Mouse (Mus musculus) heart, embryonic 15.5 days (tissue): ENCODE results near the gene Akr1c14. TPM values are rescaled to one million over a fixed set of nuclear protein-coding genes. Genes with fewer than 3 reads are reported as not detected.
"Not testable (repeated sequence)": the region's sequence is repeated elsewhere in the genome, so short reads cannot be mapped to it uniquely, and the experiment has no call there.

ENCODE experiments used
- ATAC-seq: fragments of 200-750 bp; cut with Nextera tagmentation; replicated peaks from 2 replicates; pipeline ENCODE4 v1.8.0; 2017; ENCODE audit warnings: low read depth, moderate TSS enrichment; ENCODE audit not compliant: insufficient number of reproducible peaks, insufficient read depth, low FRiP score
- H3K27ac ChIP-seq: fragments of 300-500 bp; sonication (generic); 2 replicates; pipeline ENCODE4 v1.5.1; 2015; ENCODE audit warnings: mild to moderate bottlenecking, inconsistent platforms
- H3K27me3 ChIP-seq: fragments of 300-500 bp; sonication (generic); 2 replicates; pipeline ENCODE4 v1.6.1; 2015; ENCODE audit warnings: inconsistent platforms
- H3K36me3 ChIP-seq: fragments of 300-500 bp; sonication (generic); 2 replicates; pipeline ENCODE4 v1.6.1; 2015; ENCODE audit warnings: mild to moderate bottlenecking, inconsistent platforms
- H3K4me1 ChIP-seq: fragments of 300-500 bp; sonication (generic); replicated peaks from 2 replicates; pipeline ENCODE4 v1.6.1; 2015; ENCODE audit warnings: inconsistent platforms
- H3K4me2 ChIP-seq: fragments of 300-500 bp; sonication (generic); 2 replicates; pipeline ENCODE4 v1.6.1; 2015; ENCODE audit warnings: inconsistent platforms, mild to moderate bottlenecking, moderate library complexity
- H3K4me3 ChIP-seq: fragments of 300-500 bp; sonication (generic); 2 replicates; pipeline ENCODE4 v1.5.1; 2015; ENCODE audit warnings: mild to moderate bottlenecking, inconsistent platforms
- H3K9ac ChIP-seq: fragments of 300-500 bp; sonication (generic); 2 replicates; pipeline ENCODE4 v1.6.1; 2015; ENCODE audit warnings: mild to moderate bottlenecking, inconsistent platforms
- H3K9me3 ChIP-seq: fragments of 300-500 bp; sonication (generic); replicated peaks from 2 replicates; pipeline ENCODE4 v1.6.1; 2016; ENCODE audit warnings: inconsistent platforms
- WGBS: fragments of 180-500 bp; shearing (Covaris S2); methylation state at CpG from one replicate; pipeline ENCODE4 v1.1.7; 2015; ENCODE audit warnings: mixed read lengths; 5-methylcytosine and 5-hydroxymethylcytosine counted together
- polyA plus RNA-seq: library from polyadenylated mRNA; unstranded; fragments of >200 nt; fragmentation: Nextera tagmentation; extraction: Ambion mirVana; gene quantifications from 2 replicates; pipeline ENCODE4 v1.2.1, GENCODE M21; 2015

Gene Akr1c14
- polyA plus RNA-seq, 1 experiment from 2014 or later = 3.1 TPM

DNA sequence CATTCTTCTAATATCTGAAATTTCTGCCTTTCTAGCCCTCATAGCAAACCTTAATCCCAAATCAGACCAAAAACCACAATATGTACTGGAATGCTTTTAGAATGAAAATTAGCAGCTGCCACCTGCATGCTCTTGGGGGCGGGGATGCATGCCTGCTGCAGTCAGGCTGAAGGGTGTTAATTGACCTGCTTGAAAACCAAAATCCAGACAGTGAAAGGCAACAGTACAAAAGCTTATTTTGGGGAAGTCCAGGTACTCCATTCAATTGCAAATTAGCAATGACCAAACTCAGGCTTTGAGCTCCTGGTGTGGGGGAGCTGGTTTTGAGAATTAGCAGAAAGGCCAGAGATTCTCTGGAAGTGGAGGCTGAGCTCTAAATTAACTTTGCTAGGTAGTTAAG is 77.0 kb downstream of the Akr1c14 start:
- H3K9ac ChIP-seq, H3K36me3 ChIP-seq, H3K4me1 ChIP-seq, H3K4me2 ChIP-seq, H3K9me3 ChIP-seq, H3K27ac ChIP-seq, H3K4me3 ChIP-seq, ATAC-seq, H3K27me3 ChIP-seq: not testable (repeated sequence)
- WGBS = 82% methylated on average over 1 of the region's 1 CpGs

DNA sequence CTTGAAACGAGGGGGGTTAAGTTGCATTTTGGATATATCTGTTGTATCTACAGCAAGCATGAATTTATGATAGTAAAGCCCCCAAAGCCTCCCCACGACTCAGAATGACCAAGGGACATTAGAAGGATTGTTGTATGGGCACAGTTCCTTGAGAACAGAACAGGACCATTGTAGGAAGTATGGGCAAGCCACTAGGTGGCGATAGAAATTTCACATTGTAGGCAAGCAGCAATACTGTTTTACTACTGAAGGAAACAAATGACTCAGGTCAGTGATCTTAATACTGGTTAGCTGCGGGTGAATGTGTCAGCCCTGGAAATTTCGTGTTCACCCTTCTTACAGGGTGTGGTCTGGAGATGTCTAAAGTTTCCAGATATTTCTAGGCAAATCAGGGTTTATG is 80.3 kb downstream of the Akr1c14 start:
- ATAC-seq = no peak
- H3K4me1 ChIP-seq = no peaks in the 10 kb centered on the region
- H3K4me2 ChIP-seq = no peak overlapping the region
- H3K36me3 ChIP-seq = no peaks in the 10 kb centered on the region
- H3K9me3 ChIP-seq = no peaks in the 10 kb centered on the region
- WGBS = 31% methylated on average over 5 of the region's 5 CpGs
- H3K4me3 ChIP-seq = no peak overlapping the region
- H3K27me3 ChIP-seq = no peaks in the 10 kb centered on the region
- H3K9ac ChIP-seq = no peak overlapping the region
- no peak overlapping the region for H3K27ac ChIP-seq

DNA sequence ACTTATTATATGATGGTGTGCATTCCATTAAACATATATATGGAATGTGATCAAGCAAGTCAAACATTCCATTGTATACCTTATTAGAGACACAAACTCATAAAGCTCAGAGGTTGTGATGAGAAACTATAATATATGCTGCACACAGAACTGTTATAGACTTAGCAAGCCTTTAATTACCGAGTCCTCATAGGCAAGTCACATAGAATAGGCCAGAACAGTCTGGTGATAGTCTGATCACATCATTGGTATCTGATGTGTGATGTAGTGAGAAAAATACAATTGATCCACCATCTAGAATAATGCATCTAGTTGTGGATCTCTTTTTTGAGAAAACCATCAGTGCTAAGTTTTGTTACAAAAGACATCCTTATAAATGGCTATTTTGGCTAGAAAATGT is 82.5 kb downstream of the Akr1c14 start:
- H3K4me3 ChIP-seq = no peak overlapping the region
- ATAC-seq = no peak

DNA sequence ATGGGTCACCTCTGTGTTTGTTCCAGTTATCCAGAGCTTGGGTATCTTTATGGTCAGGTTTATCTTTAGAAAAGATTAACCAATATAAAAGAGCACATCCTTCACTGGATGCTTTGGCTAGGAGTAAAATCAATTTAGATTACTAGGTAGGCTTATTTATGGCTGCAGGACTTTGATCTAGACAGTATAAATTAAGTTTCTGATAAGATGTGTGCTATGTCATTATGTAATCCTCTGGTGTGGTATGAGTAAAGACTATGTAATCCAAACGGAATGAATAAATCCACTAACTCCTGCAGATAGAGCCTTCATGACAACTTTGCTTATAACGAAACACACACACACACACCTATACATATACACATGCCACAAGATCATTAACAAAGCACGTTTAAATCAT is 82.9 kb downstream of the Akr1c14 start:
- Histone ChIP-seq H3K27me3 (no peaks in the 10 kb centered on the region), H3K4me3 (no peak overlapping the region), H3K4me2 (no peak overlapping the region), H3K9ac (no peak overlapping the region), H3K36me3 (no peaks in the 10 kb centered on the region), H3K27ac (no peak overlapping the region), H3K9me3 (no peaks in the 10 kb centered on the region), H3K4me1 (no peaks in the 10 kb centered on the region)
- whole genome bisulfite sequencing = 49% methylated on average over 3 of the region's 3 CpGs
- no peak for ATAC-seq

More for the DNA sequence above, 82.5 kb downstream of the Akr1c14 start:
- Histone ChIP-seq H3K27me3 (no peaks in the 10 kb centered on the region), H3K4me1 (no peaks in the 10 kb centered on the region), H3K9ac (no peak overlapping the region), H3K27ac (no peak overlapping the region), H3K9me3 (no peaks in the 10 kb centered on the region), H3K4me2 (no peak overlapping the region), H3K36me3 (no peaks in the 10 kb centered on the region)
- WGBS = 71% methylated on average over 1 of the region's 1 CpGs

DNA sequence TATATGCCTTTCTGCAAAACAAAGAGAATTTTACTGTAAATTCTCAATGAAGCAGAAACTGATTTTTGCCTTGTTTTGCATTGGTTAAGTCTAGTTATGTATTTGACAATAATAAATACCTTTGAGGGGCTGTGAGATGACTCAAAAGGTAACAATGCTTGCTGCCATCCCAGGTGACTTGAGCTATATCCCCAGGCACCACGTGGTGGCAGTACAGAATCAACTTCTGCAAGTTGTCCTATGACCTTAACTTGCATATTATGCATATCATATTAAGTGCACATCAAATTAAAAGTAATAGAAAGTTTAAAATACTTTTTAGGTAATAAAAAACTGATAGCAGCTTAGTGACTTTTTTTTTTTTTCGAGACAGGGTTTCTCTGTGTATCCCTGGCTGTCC is 84.3 kb downstream of the Akr1c14 start:
- H3K36me3 ChIP-seq = no peaks in the 10 kb centered on the region
- no peak overlapping the region for H3K4me3 ChIP-seq
- WGBS = 34% methylated on average over 2 of the region's 2 CpGs
- no peak overlapping the region for H3K27ac ChIP-seq
- H3K9ac ChIP-seq = no peak overlapping the region
- no peaks in the 10 kb centered on the region for H3K27me3 ChIP-seq
- no peak overlapping the region for H3K4me2 ChIP-seq
- no peaks in the 10 kb centered on the region for H3K9me3 ChIP-seq
- ATAC-seq = no peak
- H3K4me1 ChIP-seq = no peaks in the 10 kb centered on the region

Other genes starting within 250 kb of the Akr1c14 start
- 0.37 TPM in 1 of 2 replicates, not detected in the other for gene Calml3, start 244.7 kb upstream of the Akr1c14 start, polyA plus RNA-seq
- 0.20 and 0.64 TPM in 2 replicates for gene Calm4, start 211.3 kb upstream of the Akr1c14 start, polyA plus RNA-seq
- not detected in 2 replicates for gene Calm5, start 194.8 kb upstream of the Akr1c14 start, polyA plus RNA-seq
- 36.8 and 40.1 TPM in 2 replicates for gene Net1, start 130.8 kb upstream of the Akr1c14 start, polyA plus RNA-seq
- gene Tubal3, start 130.7 kb upstream of the Akr1c14 start, polyA plus RNA-seq = not detected in 2 replicates
- gene Ucn3, start 103.7 kb upstream of the Akr1c14 start, polyA plus RNA-seq = not detected in 2 replicates
- gene Akr1c18, start 101.6 kb downstream of the Akr1c14 start, polyA plus RNA-seq = 0.26 and 1.9 TPM in 2 replicates
- gene Akr1c13, start 142.1 kb downstream of the Akr1c14 start, polyA plus RNA-seq = 4.2 and 33.2 TPM in 2 replicates
- 1.7 and 2.3 TPM in 2 replicates for gene Akr1c19, start 179.7 kb downstream of the Akr1c14 start, polyA plus RNA-seq
- gene Akr1c12, start 230.4 kb downstream of the Akr1c14 start, polyA plus RNA-seq = 1.4 and 7.5 TPM in 2 replicates